Mouse (Mus musculus) intestine, embryonic 14.5 days (tissue): ENCODE data around the gene Arid5b. TPM values are rescaled to one million over a fixed set of nuclear protein-coding genes. Genes with fewer than 3 reads are reported as not detected.
"Not testable (repeated sequence)": the region's sequence is repeated elsewhere in the genome, so short reads cannot be mapped to it uniquely, and the experiment has no call there.

Experiments used
- ATAC-seq: fragments of 200-750 bp; cut with Nextera tagmentation; replicated peaks from 2 replicates; pipeline ENCODE4 v1.8.0; 2017; ENCODE audit warnings: low read depth, moderate number of reproducible peaks, moderate TSS enrichment, moderate library complexity; ENCODE audit not compliant: low FRiP score, low TSS enrichment
- DNase-seq: peaks from one replicate; pipeline ENCODE4 v3.0.0-alpha.2; 2018; ENCODE audit warnings: low spot score
- H3K27ac ChIP-seq: fragments of 300-500 bp; sonication (generic); 2 replicates; pipeline ENCODE4 v1.5.1; 2014; ENCODE audit warnings: low read depth, mild to moderate bottlenecking, control low read depth
- H3K27me3 ChIP-seq: fragments of 300-500 bp; sonication (generic); replicated peaks from 2 replicates; pipeline ENCODE4 v1.6.1; 2014; ENCODE audit warnings: low read length, control low read depth; ENCODE audit not compliant: control insufficient read depth, insufficient read depth
- H3K36me3 ChIP-seq: fragments of 300-500 bp; sonication (generic); 2 replicates; pipeline ENCODE4 v1.6.1; 2014; ENCODE audit warnings: low read length, control low read depth; ENCODE audit not compliant: control insufficient read depth, insufficient read depth
- H3K4me1 ChIP-seq: fragments of 300-500 bp; sonication (generic); replicated peaks from 2 replicates; pipeline ENCODE4 v1.6.1; 2014; ENCODE audit warnings: low read length, control low read depth, mixed read lengths; ENCODE audit not compliant: control insufficient read depth, insufficient read depth
- H3K4me2 ChIP-seq: fragments of 300-500 bp; sonication (generic); 2 replicates; pipeline ENCODE4 v1.6.1; 2014; ENCODE audit warnings: low read length
- H3K4me3 ChIP-seq: fragments of 300-500 bp; sonication (generic); 2 replicates; pipeline ENCODE4 v1.5.1; 2014; ENCODE audit warnings: low read depth, low read length, control low read depth, mixed read lengths
- H3K9ac ChIP-seq: fragments of 300-500 bp; sonication (generic); 2 replicates; pipeline ENCODE4 v1.6.1; 2014; ENCODE audit warnings: mild to moderate bottlenecking, low read length
- H3K9me3 ChIP-seq: fragments of 300-500 bp; sonication (generic); 2 replicates; pipeline ENCODE4 v1.6.1; 2016; ENCODE audit warnings: low read length, control low read depth; ENCODE audit not compliant: control insufficient read depth
- WGBS: fragments of 180-500 bp; shearing (Covaris S2); extraction: QIAGEN DNeasy Blood & Tissue Kit; methylation state at CpG from one replicate; pipeline ENCODE4 v1.1.7; 2014; 5-methylcytosine and 5-hydroxymethylcytosine counted together
- polyA plus RNA-seq: library from polyadenylated mRNA; unstranded; fragments of >200 nt; fragmentation: Nextera tagmentation; extraction: Ambion mirVana; gene quantifications from 2 replicates; pipeline ENCODE4 v1.2.1, GENCODE M21; 2014

Arid5b gene
- polyA plus RNA-seq, 1 experiment from 2014 or later, result 34.0 TPM

GRCm38 (mm10) chr10:68103988-68104387 is 174.6 kb downstream of the Arid5b start:
- H3K9me3 ChIP-seq, result no peaks in the 10 kb centered on the region
- no peak overlapping the region for H3K4me3 ChIP-seq
- peak overlapping the region; percentile 86 for H3K27ac ChIP-seq
- no peak for ATAC-seq
- no peaks in the 10 kb centered on the region for H3K27me3 ChIP-seq
- no peak for DNase-seq
- 0 out of 2 replicates have a peak overlapping the region, but pooled peaks have one; percentile 8 for H3K4me2 ChIP-seq
- peaks cover 32% of the 10 kb centered on the region for H3K36me3 ChIP-seq
- WGBS, result 27% methylated on average over 5 of the region's 5 CpGs
- H3K9ac ChIP-seq, result no peak overlapping the region
- H3K4me1 ChIP-seq, result peaks cover 32% of the 10 kb centered on the region

DNA sequence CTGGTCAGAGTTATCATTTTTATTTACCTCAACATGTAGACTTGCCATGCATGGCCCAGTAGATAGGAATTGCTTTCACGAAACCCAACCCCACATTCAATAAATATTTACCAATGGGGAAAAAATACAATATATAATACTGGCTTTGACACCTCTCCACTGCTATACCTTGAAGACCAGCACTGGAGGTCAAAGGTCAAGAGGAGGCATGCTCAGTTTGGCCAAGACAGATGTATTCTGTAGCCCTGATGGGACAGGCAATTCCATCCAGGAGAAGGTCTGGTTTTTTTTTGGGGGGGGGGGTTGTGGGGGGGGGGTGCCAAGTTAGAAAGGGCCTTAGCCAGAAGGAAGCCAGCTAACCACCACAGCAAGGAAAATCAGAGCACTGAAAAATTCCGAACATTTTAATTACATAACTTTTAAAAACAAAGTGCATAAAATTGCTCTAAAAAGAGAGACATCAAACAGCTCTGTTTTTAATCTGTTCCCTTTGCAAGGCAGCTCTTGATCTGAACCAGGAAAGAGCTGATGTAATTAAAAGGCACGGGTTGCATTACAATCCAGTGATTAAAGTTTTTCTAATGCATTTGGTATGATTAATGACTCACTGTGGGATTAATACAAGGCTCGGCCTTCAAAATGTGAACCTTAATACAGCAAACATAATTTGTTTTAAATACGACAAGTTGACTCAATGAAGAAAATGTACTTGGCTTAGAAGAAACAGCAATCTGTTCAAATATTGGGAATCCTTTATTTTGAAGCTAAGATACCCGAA is 175.3 kb downstream of the Arid5b start:
- peaks cover 34% of the 10 kb centered on the region for H3K36me3 ChIP-seq
- no peak overlapping the region for H3K4me2 ChIP-seq
- 54% methylated on average over 6 of the region's 6 CpGs for WGBS
- H3K9ac ChIP-seq, result no peak overlapping the region
- DNase-seq (no peak), ATAC-seq (no peak)
- H3K27me3 ChIP-seq, result no peaks in the 10 kb centered on the region
- no peak overlapping the region for H3K4me3 ChIP-seq
- H3K27ac ChIP-seq, result peak overlapping the region; percentile 86; the same call in 1 of the 2 replicates
- H3K9me3 ChIP-seq, result no peaks in the 10 kb centered on the region
- peaks cover 32% of the 10 kb centered on the region for H3K4me1 ChIP-seq

DNA sequence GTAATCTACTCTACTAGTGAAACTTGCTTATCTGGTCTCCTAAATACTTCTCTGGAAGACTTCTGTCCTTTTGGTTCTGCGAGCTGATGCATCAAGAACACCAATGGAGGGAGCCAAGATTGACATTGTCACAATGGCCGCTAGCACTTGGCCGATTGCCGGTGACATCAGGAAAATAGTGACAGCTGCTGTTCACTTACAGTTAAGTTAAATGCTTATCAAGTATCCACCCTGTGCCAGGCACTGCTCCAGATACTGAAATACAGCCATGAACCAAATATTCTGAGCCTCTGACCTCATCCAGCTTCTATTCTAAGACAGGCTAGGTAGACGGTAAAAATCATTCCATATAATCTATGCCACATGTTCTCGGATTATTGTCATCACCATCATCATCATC is 176.0 kb downstream of the Arid5b start:
- no peak overlapping the region for H3K27ac ChIP-seq
- ATAC-seq, result no peak
- no peaks in the 10 kb centered on the region for H3K9me3 ChIP-seq
- H3K36me3 ChIP-seq, result peaks cover 41% of the 10 kb centered on the region
- WGBS, result 94% methylated on average over 6 of the region's 6 CpGs
- no peaks in the 10 kb centered on the region for H3K27me3 ChIP-seq
- H3K4me3 ChIP-seq, result no peak overlapping the region
- peaks cover 32% of the 10 kb centered on the region for H3K4me1 ChIP-seq
- no peak overlapping the region for H3K9ac ChIP-seq
- H3K4me2 ChIP-seq, result no peak overlapping the region
- DNase-seq, result no peak

DNA sequence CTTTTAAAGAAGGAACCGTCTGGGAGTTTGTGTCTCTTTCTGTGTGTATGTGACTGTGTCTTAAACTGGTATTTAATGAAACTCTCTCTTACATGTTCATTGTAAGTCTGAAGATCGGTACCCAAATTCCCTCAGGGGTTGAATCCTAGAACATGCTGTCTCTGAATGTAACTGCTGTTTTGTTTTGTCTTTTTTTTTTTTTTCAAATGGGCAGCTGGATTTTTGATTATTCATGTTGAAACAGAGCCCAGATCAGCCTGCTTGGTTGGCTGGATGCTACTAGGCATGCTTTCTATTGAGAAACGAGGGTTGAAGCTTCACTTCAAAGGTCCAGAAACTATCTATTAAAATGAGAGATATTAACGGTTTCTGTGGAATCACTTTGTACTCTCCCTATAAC is 177.3 kb downstream of the Arid5b start:
- Histone ChIP-seq H3K4me3 (no peak overlapping the region), H3K4me1 (peaks cover 23% of the 10 kb centered on the region), H3K4me2 (no peak overlapping the region), H3K27ac (no peak overlapping the region), H3K27me3 (no peaks in the 10 kb centered on the region), H3K9me3 (no peaks in the 10 kb centered on the region), H3K36me3 (peaks cover 54% of the 10 kb centered on the region), H3K9ac (no peak overlapping the region)
- 78% methylated on average over 4 of the region's 4 CpGs for WGBS
- ATAC-seq (no peak), DNase-seq (no peak)

DNA sequence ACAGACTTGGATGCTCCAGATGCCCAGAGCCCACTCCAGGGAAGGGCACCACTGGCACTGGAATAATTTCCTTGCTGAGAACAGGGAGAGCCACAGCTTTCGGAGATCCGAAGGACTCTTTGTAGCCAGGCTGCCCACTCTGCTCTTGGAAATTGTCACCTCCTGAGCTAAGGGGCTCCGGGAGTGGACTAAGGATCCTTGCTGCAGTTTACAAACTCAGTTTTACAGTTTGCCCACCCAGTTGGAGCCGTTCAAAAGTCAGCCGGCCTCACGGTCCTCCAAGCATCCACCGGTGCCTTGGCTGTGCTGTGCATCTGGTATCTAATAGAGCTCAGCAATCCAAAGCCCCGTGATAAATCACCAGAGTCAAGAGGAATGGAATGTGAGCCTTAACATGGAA is 178.0 kb downstream of the Arid5b start:
- peaks cover 15% of the 10 kb centered on the region; the same call in 1 of the 2 replicates for H3K4me1 ChIP-seq
- ATAC-seq (no peak), DNase-seq (no peak)
- peaks cover 60% of the 10 kb centered on the region for H3K36me3 ChIP-seq
- no peak overlapping the region for H3K9ac ChIP-seq
- no peak overlapping the region for H3K4me2 ChIP-seq
- no peaks in the 10 kb centered on the region for H3K9me3 ChIP-seq
- no peak overlapping the region for H3K4me3 ChIP-seq
- no peak overlapping the region for H3K27ac ChIP-seq
- 65% methylated on average over 8 of the region's 8 CpGs for WGBS
- no peaks in the 10 kb centered on the region for H3K27me3 ChIP-seq

DNA sequence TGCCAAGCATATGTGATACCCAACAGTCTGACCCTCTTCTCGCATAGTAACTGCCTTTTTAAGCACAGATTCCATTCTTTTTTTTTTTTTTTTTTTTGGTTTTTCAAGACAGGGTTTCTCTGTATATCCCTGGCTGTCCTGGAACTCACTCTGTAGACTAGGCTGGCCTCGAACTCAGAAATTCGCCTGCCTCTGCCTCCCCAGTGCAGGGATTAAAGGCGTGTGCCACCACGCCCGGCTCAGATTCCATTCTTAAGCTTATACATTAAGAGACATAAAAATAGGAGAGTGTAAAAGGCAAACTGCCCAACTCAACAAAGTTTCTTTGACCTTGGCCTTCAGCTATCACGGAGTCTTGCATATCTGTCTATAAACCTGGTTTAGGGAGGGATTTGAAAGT is 178.7 kb downstream of the Arid5b start:
- WGBS, result 91% methylated on average over 7 of the region's 7 CpGs
- H3K27ac ChIP-seq, H3K4me2 ChIP-seq, H3K27me3 ChIP-seq, ATAC-seq, DNase-seq, H3K4me1 ChIP-seq, H3K9me3 ChIP-seq, H3K9ac ChIP-seq, H3K4me3 ChIP-seq: not testable (repeated sequence)
- peaks cover 60% of the 10 kb centered on the region for H3K36me3 ChIP-seq

- ATAC-seq, result no peak
Measured at GRCm38 (mm10) chr10:68097821-68098675, 180.5 kb downstream of the Arid5b start.

GRCm38 (mm10) chr10:68096395-68096794 is 182.1 kb downstream of the Arid5b start:
- H3K9me3 ChIP-seq, result no peaks in the 10 kb centered on the region
- H3K27me3 ChIP-seq, result no peaks in the 10 kb centered on the region
- no peaks in the 10 kb centered on the region for H3K4me1 ChIP-seq
- no peak overlapping the region for H3K4me3 ChIP-seq
- DNase-seq (no peak), ATAC-seq (no peak)
- H3K4me2 ChIP-seq, result no peak overlapping the region
- no peak overlapping the region for H3K27ac ChIP-seq
- 93% methylated on average over 12 of the region's 12 CpGs for WGBS
- peaks cover 63% of the 10 kb centered on the region for H3K36me3 ChIP-seq
- no peak overlapping the region for H3K9ac ChIP-seq

More at GRCm38 (mm10) chr10:68097821-68098675, 180.5 kb downstream of the Arid5b start:
- 92% methylated on average over 19 of the region's 19 CpGs for WGBS
- Histone ChIP-seq H3K4me2 (no peak overlapping the region), H3K9ac (no peak overlapping the region), H3K9me3 (no peaks in the 10 kb centered on the region), H3K36me3 (peaks cover 66% of the 10 kb centered on the region), H3K27ac (no peak overlapping the region), H3K4me1 (no peaks in the 10 kb centered on the region), H3K27me3 (no peaks in the 10 kb centered on the region), H3K4me3 (no peak overlapping the region)
- no peak for DNase-seq
